Mouse (Mus musculus) heart, postnatal 10 days (tissue): ENCODE results near the gene Pla2g4b. TPM values are rescaled to one million over a fixed set of nuclear protein-coding genes. Genes with fewer than 3 reads are reported as not detected.

Experiments used
- DNase-seq, 2 experiments: peaks; one replicate each; pipeline ENCODE4 v3.0.0; 2021
- intact Hi-C: fragments of 180-260 bp; cut with DNase I; formaldehyde crosslinking; loops from one replicate; pipeline ENCODE4 v1.15.1; 2025
- total RNA-seq, 2 experiments: library from RNA; stranded (reverse); gene quantifications; 2 replicates each; pipeline ENCODE4 v1.2.3; 2021

Gene Pla2g4b
- total RNA-seq, 2 experiments from 2014 or later: 1.7 to 1.8 TPM

- DNase-seq: no peak
- intact Hi-C loops: no loop called here
Measured at GRCm38 (mm10) chr2:120059466-120059865, 26.2 kb downstream of the Pla2g4b start.

GRCm38 (mm10) chr2:120060190-120060589 is 27.0 kb downstream of the Pla2g4b start:
- no peak for DNase-seq
- intact Hi-C loops: no loop called here

- DNase-seq: no peak
- intact Hi-C loops: no loop called here
Measured at GRCm38 (mm10) chr2:120060651-120061050, 27.4 kb downstream of the Pla2g4b start.

- intact Hi-C loops: no loop called here
- no peak for DNase-seq
Measured at GRCm38 (mm10) chr2:120062248-120062647, 29.0 kb downstream of the Pla2g4b start.

GRCm38 (mm10) chr2:120064639-120065038 is 31.4 kb downstream of the Pla2g4b start:
- intact Hi-C loops: no loop called here
- DNase-seq: no peak

GRCm38 (mm10) chr2:120065243-120065642 is 32.0 kb downstream of the Pla2g4b start:
- intact Hi-C loops: no loop called here
- no peak for DNase-seq

GRCm38 (mm10) chr2:120066224-120066623 is 33.0 kb downstream of the Pla2g4b start:
- DNase-seq: peak; percentile 37 to 44
- intact Hi-C loops: loop anchor here (2.0 kb wide), 1 partner anchor 15 kb away; no protein-coding TSS in a partner anchor

- intact Hi-C loops: no loop called here
Measured at GRCm38 (mm10) chr2:120068555-120069465, 35.6 kb downstream of the Pla2g4b start.

GRCm38 (mm10) chr2:120069466-120069990 is 36.3 kb downstream of the Pla2g4b start:
- no peak for DNase-seq
- intact Hi-C loops: no loop called here

More at GRCm38 (mm10) chr2:120068555-120069465, 35.6 kb downstream of the Pla2g4b start:
- DNase-seq: peak; percentile 45 to 59

GRCm38 (mm10) chr2:120074096-120074495 is 40.9 kb downstream of the Pla2g4b start:
- intact Hi-C loops: loop anchor here (2.0 kb wide), 2 partner anchors 101 to 189 kb away; partner anchors contain the start of gene Mapkbp1

GRCm38 (mm10) chr2:120076076-120076705 is 43.0 kb downstream of the Pla2g4b start:
- peak; percentile 70 to 72 for DNase-seq
- intact Hi-C loops: no loop called here

More at GRCm38 (mm10) chr2:120074096-120074495, 40.9 kb downstream of the Pla2g4b start:
- DNase-seq: no peak

GRCm38 (mm10) chr2:120082416-120082815 is 49.2 kb downstream of the Pla2g4b start:
- intact Hi-C loops: no loop called here
- DNase-seq: no peak

- peak; percentile 76 to 79 for DNase-seq
- intact Hi-C loops: loop anchor here (1.0 to 5.0 kb wide), 2 partner anchors 86 to 198 kb away; no protein-coding TSS in a partner anchor
Measured at GRCm38 (mm10) chr2:120084593-120085361, 51.6 kb downstream of the Pla2g4b start.

GRCm38 (mm10) chr2:120086038-120086437 is 52.8 kb downstream of the Pla2g4b start:
- no peak for DNase-seq
- intact Hi-C loops: loop anchor here (5.0 kb wide), 1 partner anchor 196 kb away; no protein-coding TSS in a partner anchor

- intact Hi-C loops: loop anchor here (5.0 kb wide), 1 partner anchor 195 kb away; no protein-coding TSS in a partner anchor
- no peak for DNase-seq
Measured at GRCm38 (mm10) chr2:120087391-120087790, 54.2 kb downstream of the Pla2g4b start.

GRCm38 (mm10) chr2:120087897-120088296 is 54.7 kb downstream of the Pla2g4b start:
- DNase-seq: no peak
- intact Hi-C loops: loop anchor here (5.0 kb wide), 1 partner anchor 194 kb away; no protein-coding TSS in a partner anchor

GRCm38 (mm10) chr2:120090979-120091378 is 57.8 kb downstream of the Pla2g4b start:
- intact Hi-C loops: no loop called here
- DNase-seq: no peak
